Mouse (Mus musculus) kidney, adult 18-20 months (tissue): ENCODE data around the gene Cplx2.

Experiments used
- DNase-seq: peaks from one replicate; pipeline ENCODE4 v3.0.0; 2021

Gene Cplx2

GRCm38 (mm10) chr13:54404205-54404604 lies 33.1 kb downstream of the Cplx2 start:
- no peak for DNase-seq

GRCm38 (mm10) chr13:54405805-54406204 lies 34.7 kb downstream of the Cplx2 start:
- DNase-seq = no peak

- no peak for DNase-seq
Observed at GRCm38 (mm10) chr13:54411656-54412055, 40.5 kb downstream of the Cplx2 start.

- DNase-seq = no peak
Observed at GRCm38 (mm10) chr13:54412236-54412635, 41.1 kb downstream of the Cplx2 start.

- DNase-seq = no peak
Observed at GRCm38 (mm10) chr13:54412721-54413120, 41.6 kb downstream of the Cplx2 start.

GRCm38 (mm10) chr13:54415059-54415458 lies 43.9 kb downstream of the Cplx2 start:
- no peak for DNase-seq

- DNase-seq = peak; percentile 50
Observed at GRCm38 (mm10) chr13:54418781-54419327, 47.7 kb downstream of the Cplx2 start.

GRCm38 (mm10) chr13:54420226-54420625 lies 49.1 kb downstream of the Cplx2 start:
- DNase-seq = no peak

GRCm38 (mm10) chr13:54425269-54425668 lies 54.1 kb downstream of the Cplx2 start:
- peak; percentile 66 for DNase-seq

- DNase-seq = no peak
Observed at GRCm38 (mm10) chr13:54426781-54427655, 55.9 kb downstream of the Cplx2 start.

GRCm38 (mm10) chr13:54428771-54429170 lies 57.6 kb downstream of the Cplx2 start:
- DNase-seq = no peak

GRCm38 (mm10) chr13:54430051-54430450 lies 58.9 kb downstream of the Cplx2 start:
- DNase-seq = no peak

- DNase-seq = no peak
Observed at GRCm38 (mm10) chr13:54431161-54431560, 60.0 kb downstream of the Cplx2 start.
